ENCODE assay signal across 8 mouse cellular contexts in the genomic region with DNA sequence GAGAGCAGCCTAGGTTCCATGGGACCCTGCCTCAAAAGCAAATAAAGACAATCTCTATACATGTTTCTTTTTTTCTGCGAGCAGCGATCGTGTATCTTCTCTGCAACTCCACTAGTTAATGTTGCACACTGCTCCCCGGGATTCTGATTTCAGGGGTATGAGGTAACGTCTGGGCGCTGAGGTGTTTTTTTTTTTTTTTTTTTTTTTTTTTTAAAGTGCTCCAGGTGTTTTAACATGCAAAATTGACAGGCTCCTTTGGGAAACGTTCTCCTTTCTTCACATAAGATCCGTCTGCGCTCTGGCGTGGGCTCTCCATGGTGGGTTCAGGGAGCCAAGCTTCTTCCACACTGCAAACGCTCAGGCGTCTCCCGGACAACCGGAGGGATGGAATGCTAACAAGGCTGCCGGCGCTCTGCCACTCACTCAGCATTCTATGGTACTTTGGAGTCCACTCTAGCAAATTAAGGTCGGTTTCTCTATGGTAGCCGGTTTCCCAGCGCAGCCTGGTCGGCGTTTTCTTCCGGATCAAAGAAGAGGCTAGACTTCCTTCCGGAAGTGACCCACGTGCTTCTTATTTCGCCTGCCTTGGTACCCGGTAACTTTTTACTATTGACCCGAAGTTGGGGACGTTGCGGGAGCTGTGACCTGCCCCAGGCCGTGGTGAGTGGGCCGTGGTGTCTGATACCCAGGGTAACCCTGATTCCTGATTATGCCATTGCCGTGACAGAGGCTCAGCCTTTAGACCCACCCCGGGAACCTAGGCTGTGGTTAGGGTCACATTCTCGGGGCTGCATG. TPM values are rescaled to one million over a fixed set of nuclear protein-coding genes. Genes with fewer than 3 reads are reported as not detected.
DNase-seq lines count a peak whose midpoint lies in the region; ATAC-seq and TF ChIP-seq lines count a peak whose summit lies in the region.

Gene Timm10 (plus strand): TSS at position 510 of the 795 bp plus-strand sequence.

- peaks cover 13% of the 10 kb centered on the region for H3K36me3 ChIP-seq in kidney, embryonic 14.5 days (ENCODE audit: control insufficient read depth, insufficient read depth, low read length)
- peaks cover 12% of the 10 kb centered on the region; the same call in 1 of the 2 replicates for H3K36me3 ChIP-seq in limb, embryonic 15.5 days

- H3K9ac ChIP-seq in kidney, embryonic 14.5 days (ENCODE audit: low read depth, low read length) = peak within 1 kb of the TSS; percentile 54
- H3K9ac ChIP-seq in limb, embryonic 15.5 days = peak within 1 kb of the TSS; percentile 50

- peak within 1 kb of the TSS; percentile 80 for H3K4me2 ChIP-seq in kidney, embryonic 14.5 days (replicated peaks; ENCODE audit: low read depth, low read length)
- H3K4me2 ChIP-seq in limb, embryonic 15.5 days = peak within 1 kb of the TSS; percentile 87

- H3K4me1 ChIP-seq in bone marrow macrophage, adult 2 months (ENCODE audit: control insufficient read depth, insufficient read depth, low read length) = peaks cover 6% of the 10 kb centered on the region
- H3K4me1 ChIP-seq in embryonic fibroblast, embryonic 13.5 days (ENCODE audit: control insufficient read depth, insufficient read depth, low read length) = no peaks in the 10 kb centered on the region
- peaks cover 10% of the 10 kb centered on the region; the same call in 1 of the 2 replicates for H3K4me1 ChIP-seq in kidney, embryonic 14.5 days (ENCODE audit: control insufficient read depth, insufficient read depth, low read length)
- H3K4me1 ChIP-seq in limb, embryonic 15.5 days = peaks cover 10% of the 10 kb centered on the region

- H3K27me3 ChIP-seq in kidney, embryonic 14.5 days (ENCODE audit: control insufficient read depth, insufficient read depth, low read length) = no peaks in the 10 kb centered on the region
- H3K27me3 ChIP-seq in limb, embryonic 15.5 days = no peaks in the 10 kb centered on the region

- no peak for TF ChIP-seq POLR2A in bone marrow macrophage, adult 2 months (IDR thresholded peaks at IDR 0.05; ENCODE audit: borderline replicate concordance, low read depth, low read length)
- TF ChIP-seq POLR2A in embryonic fibroblast, embryonic 13.5 days (IDR thresholded peaks at IDR 0.05; ENCODE audit: low read depth, low read length) = peak; percentile 6; the same call in 1 of the 2 replicates

- TF ChIP-seq CTCF in bone marrow macrophage, adult 2 months (IDR thresholded peaks at IDR 0.05; ENCODE audit: low read depth, low read length) = no peak
- TF ChIP-seq CTCF in embryonic fibroblast, embryonic 13.5 days (IDR thresholded peaks at IDR 0.05; ENCODE audit: borderline replicate concordance, insufficient read depth, low read length) = no peak

- ATAC-seq in kidney, embryonic 14.5 days (ENCODE audit: low FRiP score, low TSS enrichment) = peak; percentile 91
- peak; percentile 86 for ATAC-seq in limb, embryonic 15.5 days (ENCODE audit: insufficient number of reproducible peaks, low FRiP score, low TSS enrichment, low read depth)

- H3K9me3 ChIP-seq in kidney, embryonic 14.5 days (ENCODE audit: control insufficient read depth, low read length) = no peaks in the 10 kb centered on the region
- H3K9me3 ChIP-seq in limb, embryonic 15.5 days = no peaks in the 10 kb centered on the region

- H3K4me3 ChIP-seq in bone marrow macrophage, adult 2 months (ENCODE audit: insufficient read depth, low read length) = peak within 1 kb of the TSS; percentile 84
- H3K4me3 ChIP-seq in embryonic fibroblast, embryonic 13.5 days (ENCODE audit: insufficient read depth, low read length) = peak within 1 kb of the TSS; percentile 99
- H3K4me3 ChIP-seq in kidney, embryonic 14.5 days (ENCODE audit: low read length) = peak within 1 kb of the TSS; percentile 97
- H3K4me3 ChIP-seq in limb, embryonic 15.5 days = peak within 1 kb of the TSS; percentile 83

- peak within 1 kb of the TSS; percentile 24 for H3K27ac ChIP-seq in bone marrow macrophage, adult 2 months (ENCODE audit: insufficient read depth, low read depth, low read length)
- no peak within 1 kb of the TSS for H3K27ac ChIP-seq in embryonic fibroblast, embryonic 13.5 days (ENCODE audit: insufficient read depth, low read length)
- peak within 1 kb of the TSS; percentile 38 for H3K27ac ChIP-seq in kidney, embryonic 14.5 days (ENCODE audit: low read depth, low read length)
- H3K27ac ChIP-seq in limb, embryonic 15.5 days = peak within 1 kb of the TSS; percentile 65; the same call in 1 of the 2 replicates

- DNase-seq in 416B (ENCODE audit: low read depth) = peak; percentile 97
- DNase-seq in heart, adult 9 months (ENCODE audit: low spot score in 2 of 2) = peak; percentile 93 to 94
- peak; percentile 67 to 73 for DNase-seq in monocyte, adult 2 months (ENCODE audit: low read depth in 1 of 2, low spot score in 2 of 2)
- DNase-seq in spleen, postnatal 36 days (ENCODE audit: low spot score in 2 of 2) = peak; percentile 84 to 89

- WGBS in kidney, embryonic 14.5 days = under 1% methylated on average over 34 of the region's 34 CpGs
- WGBS in limb, embryonic 15.5 days = under 1% methylated on average over 34 of the region's 34 CpGs

RNA-seq across cellular contexts. Expression of gene Timm10, which starts in this region (rescaled TPM):
- polyA plus RNA-seq in bone marrow macrophage, adult 2 months (2012; ENCODE audit: insufficient read depth, insufficient read length, missing spikeins) = 20.7 TPM in 2 replicates
- polyA plus RNA-seq in embryonic fibroblast, embryonic 13.5 days (2011; ENCODE audit: insufficient read length, low read depth, missing spikeins) = 25.3 and 31.1 TPM in 2 replicates
- 65.3 and 79.4 TPM in 2 replicates for polyA plus RNA-seq in kidney, embryonic 14.5 days (2014; fragmentation: Nextera tagmentation; extraction: Ambion mirVana)
- 45.0 and 49.8 TPM in 2 replicates for polyA plus RNA-seq in limb, embryonic 15.5 days (2015; fragmentation: Nextera tagmentation; extraction: Ambion mirVana)
